Mouse (Mus musculus) cortical plate, adult 2 months (tissue): Measurements from ENCODE around the gene Gm10959. TPM values are rescaled to one million over a fixed set of nuclear protein-coding genes. Genes with fewer than 3 reads are reported as not detected.

Experiments
- H3K27ac ChIP-seq: fragments of 200-500 bp; 2 replicates; pipeline ENCODE4 v1.5.1; 2012; ENCODE audit warnings: low read length, control low read depth, inconsistent platforms; ENCODE audit not compliant: insufficient read depth
- H3K4me1 ChIP-seq: fragments of 200-500 bp; 2 replicates; pipeline ENCODE4 v1.6.1; 2011; ENCODE audit warnings: low read length; ENCODE audit not compliant: control insufficient read depth, insufficient read depth
- H3K4me3 ChIP-seq: fragments of 200-500 bp; 2 replicates; pipeline ENCODE4 v1.5.1; 2011; ENCODE audit warnings: mild to moderate bottlenecking, low read length, control low read depth; ENCODE audit not compliant: insufficient read depth
- CTCF ChIP-seq: fragments of 200-500 bp; IDR thresholded peaks from 2 replicates; pipeline ENCODE4 v1.5.1; 2011; ENCODE audit warnings: mild to moderate bottlenecking, control low read depth, low read length; ENCODE audit not compliant: insufficient read depth; ENCODE audit errors: extremely low read depth
- POLR2A ChIP-seq: fragments of 200-500 bp; IDR thresholded peaks from 2 replicates; pipeline ENCODE4 v1.6.1; 2011; ENCODE audit warnings: mild to moderate bottlenecking, low read length, control low read depth; ENCODE audit not compliant: insufficient read depth; ENCODE audit errors: extremely low read depth
- polyA plus RNA-seq: library from polyadenylated mRNA; depleted of rRNA; stranded (reverse); fragments of >200 nt; gene quantifications from 2 replicates; pipeline ENCODE4 v1.2.3, GENCODE M21; 2012

The Gm10959 gene
- polyA plus RNA-seq, 1 experiment = not detected

- no peaks in the 10 kb centered on the region for H3K4me1 ChIP-seq
- TF ChIP-seq CTCF = no peak
- no peak for TF ChIP-seq POLR2A
- no peak overlapping the region; the same call in 1 of the 2 replicates for H3K4me3 ChIP-seq
- no peak overlapping the region for H3K27ac ChIP-seq
Observed at GRCm38 (mm10) chr3:122923147-122923546, 4.0 kb upstream of the Gm10959 start.

GRCm38 (mm10) chr3:122921676-122922527 is 2.7 kb upstream of the Gm10959 start:
- Histone ChIP-seq H3K27ac (no peak overlapping the region), H3K4me3 (no peak overlapping the region), H3K4me1 (no peaks in the 10 kb centered on the region)
- no peak for TF ChIP-seq POLR2A
- TF ChIP-seq CTCF = no peak

- H3K4me1 ChIP-seq = no peaks in the 10 kb centered on the region
- H3K27ac ChIP-seq = no peak overlapping the region
- TF ChIP-seq POLR2A = no peak
- no peak overlapping the region for H3K4me3 ChIP-seq
Observed at GRCm38 (mm10) chr3:122920572-122921435, 1.6 kb upstream of the Gm10959 start.

- H3K4me1 ChIP-seq = no peaks in the 10 kb centered on the region
- TF ChIP-seq POLR2A (no peak), CTCF (no peak)
- H3K4me3 ChIP-seq = no peak overlapping the region
- no peak overlapping the region for H3K27ac ChIP-seq
Observed at GRCm38 (mm10) chr3:122918672-122919071, 488 bp downstream of the Gm10959 start.

GRCm38 (mm10) chr3:122916191-122916680 is 2.9 kb downstream of the Gm10959 start:
- H3K4me1 ChIP-seq = no peaks in the 10 kb centered on the region
- TF ChIP-seq POLR2A (no peak), CTCF (no peak)
- H3K27ac ChIP-seq = no peak overlapping the region
- no peak overlapping the region for H3K4me3 ChIP-seq

GRCm38 (mm10) chr3:122915493-122915892 is 3.7 kb downstream of the Gm10959 start:
- no peak overlapping the region for H3K4me3 ChIP-seq
- no peaks in the 10 kb centered on the region for H3K4me1 ChIP-seq
- no peak for TF ChIP-seq POLR2A
- no peak for TF ChIP-seq CTCF
- H3K27ac ChIP-seq = no peak overlapping the region

- Histone ChIP-seq H3K4me3 (no peak overlapping the region), H3K4me1 (no peaks in the 10 kb centered on the region), H3K27ac (no peak overlapping the region)
- no peak for TF ChIP-seq POLR2A
Observed at GRCm38 (mm10) chr3:122907841-122908240, 11.3 kb downstream of the Gm10959 start.

- H3K27ac ChIP-seq = no peak overlapping the region
- no peak for TF ChIP-seq POLR2A
- peak; percentile 96 for TF ChIP-seq CTCF
- H3K4me3 ChIP-seq = no peak overlapping the region
- no peaks in the 10 kb centered on the region for H3K4me1 ChIP-seq
Observed at GRCm38 (mm10) chr3:122903746-122904433, 15.3 kb downstream of the Gm10959 start.

GRCm38 (mm10) chr3:122898254-122898653 is 20.9 kb downstream of the Gm10959 start:
- no peak overlapping the region for H3K4me3 ChIP-seq
- H3K4me1 ChIP-seq = no peaks in the 10 kb centered on the region
- H3K27ac ChIP-seq = no peak overlapping the region
- TF ChIP-seq POLR2A (no peak), CTCF (no peak)
